9 mouse cellular contexts compared by ENCODE assay signal in genomic region chr15:86079467-86079866, GRCm38 (mm10). TPM values are rescaled to one million over a fixed set of nuclear protein-coding genes. Genes with fewer than 3 reads are reported as not detected.
DNase-seq lines count a peak whose midpoint lies in the region; ATAC-seq lines count a peak whose summit lies in the region.
"Had no signal": no experiment of that assay in that cellular context is flagged by ENCODE, and none has a peak within 500 bp of the region (broad histone marks: within the 10 kb centered on the region; RNA-seq: fewer than 3 reads in every experiment).

No protein-coding gene starts in this region.

- H3K9me3 ChIP-seq in hindbrain, embryonic 10.5 days, result no peaks in the 10 kb centered on the region
- H3K9me3 ChIP-seq in hindbrain, embryonic 16.5 days (ENCODE audit: control insufficient read depth, low read length), result no peaks in the 10 kb centered on the region
- H3K9me3 ChIP-seq: neural tube, embryonic 15.5 days had no signal

- ATAC-seq in hindbrain, embryonic 16.5 days, result no peak
- ATAC-seq: forebrain, postnatal 0 days had no signal

- no peak overlapping the region for H3K4me3 ChIP-seq in hindbrain, embryonic 10.5 days
- H3K4me3 ChIP-seq in hindbrain, embryonic 16.5 days (ENCODE audit: low read length), result no peak overlapping the region
- H3K4me3 ChIP-seq: neural tube, embryonic 15.5 days had no signal

- H3K27ac ChIP-seq in hindbrain, embryonic 10.5 days, result peak overlapping the region; percentile 26; the same call in 1 of the 2 replicates
- no peak overlapping the region for H3K27ac ChIP-seq in hindbrain, embryonic 16.5 days (ENCODE audit: low read depth, low read length)
- H3K27ac ChIP-seq: neural tube, embryonic 15.5 days had no signal

- no peak for DNase-seq in hindbrain, embryonic 10.5 days (ENCODE audit: low spot score)
- peak; percentile 57 for DNase-seq in lung, postnatal 10 days
- DNase-seq in lung, postnatal 36 days, result no peak
- peak; percentile 45 for DNase-seq in heart, postnatal 4 days
- DNase-seq in right cerebral cortex, postnatal 25 days, result no peak
- DNase-seq in cerebellum, adult 8-10 months, result no peak
- DNase-seq: forebrain, postnatal 0 days had no signal

- peaks cover 85% of the 10 kb centered on the region for H3K4me1 ChIP-seq in hindbrain, embryonic 10.5 days (replicated peaks)
- peaks cover 33% of the 10 kb centered on the region for H3K4me1 ChIP-seq in hindbrain, embryonic 16.5 days (ENCODE audit: control insufficient read depth, insufficient read depth, low read depth, low read length)

- H3K9ac ChIP-seq in hindbrain, embryonic 16.5 days (ENCODE audit: low read depth, low read length), result no peak overlapping the region
- H3K9ac ChIP-seq: forebrain, postnatal 0 days; neural tube, embryonic 15.5 days had no signal

- no peak overlapping the region for H3K4me2 ChIP-seq in hindbrain, embryonic 16.5 days (ENCODE audit: low read length)
- H3K4me2 ChIP-seq: neural tube, embryonic 15.5 days had no signal

- no peaks in the 10 kb centered on the region for H3K36me3 ChIP-seq in hindbrain, embryonic 10.5 days
- no peaks in the 10 kb centered on the region for H3K36me3 ChIP-seq in hindbrain, embryonic 16.5 days (ENCODE audit: control insufficient read depth, insufficient read depth, low read length)
- H3K36me3 ChIP-seq: neural tube, embryonic 15.5 days had no signal

- H3K27me3 ChIP-seq in hindbrain, embryonic 10.5 days (ENCODE audit: insufficient read depth, poor library complexity, severe bottlenecking), result no peaks in the 10 kb centered on the region
- no peaks in the 10 kb centered on the region for H3K27me3 ChIP-seq in hindbrain, embryonic 16.5 days (replicated peaks; ENCODE audit: control insufficient read depth, insufficient read depth, low read length)
- H3K27me3 ChIP-seq: neural tube, embryonic 15.5 days had no signal

- 79% methylated on average over 5 of the region's 5 CpGs for WGBS in hindbrain, embryonic 10.5 days
- WGBS in hindbrain, embryonic 16.5 days, result 68% methylated on average over 5 of the region's 5 CpGs

RNA-seq across cellular contexts. Expression of gene Gramd4, which starts 22.0 kb away (rescaled TPM):
- 16.6 and 18.0 TPM in 2 replicates for polyA plus RNA-seq in hindbrain, embryonic 10.5 days (2016; fragmentation: Nextera tagmentation; extraction: Ambion mirVana)
- 18.4 and 30.4 TPM in 2 replicates for polyA plus RNA-seq in hindbrain, embryonic 16.5 days (2015; fragmentation: Nextera tagmentation; extraction: Ambion mirVana)
- total RNA-seq in heart, postnatal 4 days (2021), result 10 to 100 TPM; 30.1 to 33.6 TPM

RNA-seq across cellular contexts. Expression of gene Celsr1, which starts 45.9 kb away (rescaled TPM):
- polyA plus RNA-seq in hindbrain, embryonic 10.5 days (2016; fragmentation: Nextera tagmentation; extraction: Ambion mirVana), result 3.4 and 3.6 TPM in 2 replicates
- polyA plus RNA-seq in hindbrain, embryonic 16.5 days (2015; fragmentation: Nextera tagmentation; extraction: Ambion mirVana), result 0.76 and 1.2 TPM in 2 replicates
- total RNA-seq in heart, postnatal 4 days (2021), result 10 to 100 TPM; 20.0 to 21.3 TPM

Comparison
In these comparisons a context has a peak if more than half of its experiments do, and no peak if none do; other contexts are left out.
1. DNase-seq: peak in lung, postnatal 10 days (single experiment) and heart, postnatal 4 days (single experiment); none in hindbrain, embryonic 10.5 days (single experiment), lung, postnatal 36 days (single experiment), right cerebral cortex, postnatal 25 days (single experiment) and cerebellum, adult 8-10 months (single experiment).